Mouse (Mus musculus) common myeloid progenitor, adult 5-6 weeks (primary cell): ENCODE measurements at regions not wholly inside any gene's neighbourhood (a gene's known extent, or its start where the extent isn't known, plus 50 kb on each side); places are given as distances from the start of the nearest gene placed in this dataset.

ENCODE experiments used
- ATAC-seq: replicated peaks from 2 replicates; pipeline ENCODE4 v1.8.0; 2016; ENCODE audit warnings: low read depth, mild to moderate bottlenecking, moderate TSS enrichment, inconsistent platforms; ENCODE audit not compliant: poor library complexity, severe bottlenecking

DNA sequence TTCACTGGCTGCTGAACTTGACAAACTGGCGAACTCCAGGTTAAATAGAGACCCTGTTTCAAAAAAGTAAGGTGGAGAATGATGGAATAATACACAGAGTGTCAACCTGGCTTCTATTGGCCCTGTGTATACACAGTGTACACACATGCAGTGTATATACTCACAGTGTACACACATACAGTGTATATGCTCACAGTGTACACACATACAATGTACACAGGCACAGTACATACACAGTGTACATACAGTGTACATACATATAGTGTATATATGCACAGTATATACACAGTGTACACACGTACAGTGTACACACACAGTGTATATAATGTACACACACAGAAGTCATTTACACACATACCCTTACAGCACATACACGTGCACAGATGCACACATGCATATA, 52.4 kb upstream of the Aldh1b1 start:
- no peak for ATAC-seq

DNA sequence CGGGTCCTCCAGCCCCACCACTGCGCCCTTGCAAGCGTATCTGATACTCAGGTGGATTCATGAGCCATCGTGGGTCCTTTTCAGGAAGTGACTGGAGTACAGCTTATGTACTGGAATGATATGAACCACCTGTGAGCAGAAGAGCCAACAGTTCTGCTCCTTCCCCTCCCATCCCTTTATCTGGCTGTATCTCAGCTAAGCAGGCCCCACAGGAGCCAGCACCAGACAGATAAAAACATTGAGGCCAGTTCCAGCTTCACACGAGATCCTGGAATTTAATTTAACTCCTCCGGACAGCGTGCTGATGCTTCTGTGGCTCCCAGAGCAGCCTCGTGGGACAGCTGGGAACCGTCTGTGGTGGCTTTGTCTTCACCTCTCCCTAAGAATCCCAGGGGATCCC, 53.1 kb upstream of the Aldh1b1 start:
- no peak for ATAC-seq

DNA sequence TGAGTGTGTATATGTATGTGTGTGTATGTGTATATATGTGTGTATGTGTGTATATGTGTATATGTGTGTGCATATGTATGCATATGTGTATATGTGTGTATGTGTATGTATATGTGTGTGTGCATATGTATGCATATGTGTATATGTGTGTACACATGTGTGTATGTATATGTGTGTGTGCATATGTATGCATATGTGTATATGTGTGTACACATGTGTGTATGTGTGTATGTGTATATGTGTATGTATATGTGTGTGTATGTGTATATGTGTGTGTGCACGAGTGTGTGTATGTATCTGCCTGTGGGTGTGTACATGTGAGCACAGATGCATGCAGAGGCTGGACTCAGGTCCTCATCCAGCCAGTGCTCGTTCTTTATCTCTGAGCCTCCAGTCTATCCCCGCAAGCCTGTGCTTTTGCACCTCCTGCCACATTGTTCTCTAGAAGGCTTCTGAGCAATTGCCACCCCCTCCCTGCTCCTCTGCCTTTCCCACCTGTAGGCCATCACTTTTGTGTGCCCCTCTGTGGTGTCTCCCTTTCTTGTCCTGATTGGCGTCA, 53.9 kb upstream of the Aldh1b1 start:
- no peak for ATAC-seq

DNA sequence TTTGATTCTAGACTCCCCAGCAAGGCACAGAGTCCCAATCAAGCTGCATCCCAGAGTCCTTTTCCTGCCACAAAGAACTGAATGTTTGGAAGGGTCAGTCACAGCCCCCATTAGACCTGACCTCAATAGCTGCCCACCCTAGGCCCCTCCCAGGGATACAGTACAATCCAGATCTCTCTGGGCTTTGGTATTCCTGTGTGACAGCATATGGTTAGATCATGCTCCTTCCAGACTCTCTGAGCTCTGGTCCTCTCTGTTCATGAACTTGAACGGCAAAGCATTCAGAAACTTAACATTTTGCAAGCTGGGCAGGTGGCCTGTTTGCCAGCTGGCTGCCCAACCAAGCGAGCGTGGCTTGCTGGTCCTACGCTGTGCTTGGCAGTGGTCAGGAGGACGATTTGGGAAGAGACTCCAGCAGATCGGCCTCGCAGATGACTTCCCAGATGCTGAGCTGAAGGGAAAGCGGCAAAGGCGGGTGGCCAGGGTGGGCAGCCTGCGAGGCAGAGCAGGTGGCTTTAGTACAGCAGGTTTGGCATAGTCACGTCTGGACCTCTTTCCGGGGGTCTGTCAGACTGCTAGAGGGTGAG, 58.0 kb upstream of the Aldh1b1 start:
- no peak for ATAC-seq

DNA sequence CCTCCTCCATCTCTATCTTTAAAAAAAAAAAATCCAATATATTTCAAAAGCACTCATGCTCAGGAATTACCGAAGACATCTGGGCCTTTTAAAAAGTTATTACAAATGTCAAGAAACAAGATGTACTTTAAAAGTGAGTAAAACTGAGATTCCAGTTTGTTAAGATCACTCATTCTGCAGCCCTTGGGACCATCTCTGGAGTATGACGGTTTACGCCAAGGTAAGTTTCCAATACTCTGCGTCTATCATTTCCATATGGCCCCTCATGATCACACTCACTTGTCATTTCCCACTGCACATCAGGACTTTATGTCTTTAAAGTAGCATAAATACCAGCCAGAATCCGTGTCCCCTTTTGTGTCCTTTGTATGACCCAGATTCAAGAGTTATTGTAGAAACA, 58.5 kb upstream of the Aldh1b1 start:
- no peak for ATAC-seq

DNA sequence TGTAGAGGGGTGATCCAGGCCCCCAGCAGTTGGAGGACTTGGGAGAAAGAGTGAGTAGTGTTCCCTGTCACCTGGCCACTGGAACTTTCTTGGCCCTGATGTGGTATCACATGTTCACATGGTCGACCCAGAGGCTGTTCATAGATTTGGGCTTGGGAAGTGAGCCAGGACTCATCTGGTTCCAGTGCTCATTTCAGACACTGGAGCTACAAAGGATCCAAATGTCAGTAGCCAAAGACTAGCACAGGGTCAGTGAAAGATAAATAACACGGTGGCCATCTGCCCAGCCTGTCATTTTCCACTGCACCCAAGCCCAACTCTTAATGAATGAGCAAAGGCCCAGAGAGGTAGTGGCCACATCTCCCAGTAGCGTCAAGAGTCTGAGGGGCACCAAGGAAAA, 59.1 kb upstream of the Aldh1b1 start:
- ATAC-seq = no peak

DNA sequence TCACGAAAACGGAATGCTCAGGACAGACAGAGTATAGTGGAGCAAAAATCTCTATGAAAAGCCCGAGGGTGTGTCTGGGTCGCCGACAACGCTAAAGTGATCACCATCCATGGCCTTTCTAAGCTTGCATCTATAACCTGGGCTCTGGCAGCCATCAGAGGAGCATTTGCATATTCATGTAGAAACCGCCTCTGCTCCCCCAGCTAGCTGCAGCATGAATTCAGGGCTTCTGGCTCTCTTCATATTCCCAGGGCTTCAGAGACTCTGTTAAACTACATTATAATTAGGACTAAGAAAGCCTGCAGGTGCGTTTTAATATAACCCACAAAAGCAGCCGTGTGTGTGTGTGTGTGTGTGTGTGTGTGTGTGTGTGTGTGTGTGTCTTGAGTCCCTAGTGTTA, 59.7 kb upstream of the Aldh1b1 start:
- no peak for ATAC-seq

DNA sequence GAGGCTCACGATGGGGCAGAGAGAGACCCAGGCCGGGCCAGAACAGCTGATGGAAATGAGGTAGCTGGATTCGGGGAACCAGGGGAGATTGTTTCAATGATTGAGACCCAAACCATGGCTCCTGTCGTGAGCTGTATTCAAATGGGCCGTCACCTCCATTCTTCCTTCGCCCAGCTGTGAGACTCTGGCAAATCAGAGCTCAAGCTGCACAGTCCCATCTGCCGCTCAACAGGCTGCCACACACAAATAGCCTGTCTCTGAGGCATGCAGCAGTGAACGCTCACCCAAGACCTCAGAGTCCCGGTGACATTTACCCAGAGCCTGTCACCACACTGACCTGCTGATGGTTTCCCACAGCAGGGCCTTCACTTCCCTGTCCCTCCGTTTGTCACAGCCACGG, 60.1 kb upstream of the Aldh1b1 start:
- no peak for ATAC-seq

DNA sequence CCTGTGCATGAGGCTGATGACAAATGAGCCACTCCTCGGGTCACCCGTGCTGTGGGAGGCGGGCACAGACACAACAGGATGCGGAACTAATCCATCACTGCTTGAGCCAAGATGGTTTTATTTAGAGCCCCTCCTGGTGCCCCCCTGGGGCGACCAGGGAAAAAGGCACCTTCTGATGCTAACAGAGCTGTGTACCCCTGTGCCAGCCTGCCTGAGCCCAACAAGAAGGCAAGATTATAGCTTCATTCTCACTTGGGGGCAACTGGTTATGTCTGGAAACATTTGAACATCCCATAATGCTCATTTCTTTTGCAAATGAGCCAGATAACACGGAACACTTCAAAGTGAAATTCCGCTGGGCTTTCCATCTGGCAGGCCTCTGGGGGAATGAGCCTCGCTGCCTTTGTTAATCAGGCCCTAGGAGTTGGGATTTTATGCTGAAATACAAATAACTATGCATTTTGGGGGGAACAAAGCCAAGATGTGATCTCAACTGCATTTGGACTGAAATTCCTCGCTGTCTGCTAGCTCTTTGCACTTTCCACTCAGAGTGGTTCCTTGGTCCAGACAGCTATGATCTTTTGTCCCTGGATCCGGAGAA, 62.5 kb upstream of the Aldh1b1 start:
- ATAC-seq = no peak

DNA sequence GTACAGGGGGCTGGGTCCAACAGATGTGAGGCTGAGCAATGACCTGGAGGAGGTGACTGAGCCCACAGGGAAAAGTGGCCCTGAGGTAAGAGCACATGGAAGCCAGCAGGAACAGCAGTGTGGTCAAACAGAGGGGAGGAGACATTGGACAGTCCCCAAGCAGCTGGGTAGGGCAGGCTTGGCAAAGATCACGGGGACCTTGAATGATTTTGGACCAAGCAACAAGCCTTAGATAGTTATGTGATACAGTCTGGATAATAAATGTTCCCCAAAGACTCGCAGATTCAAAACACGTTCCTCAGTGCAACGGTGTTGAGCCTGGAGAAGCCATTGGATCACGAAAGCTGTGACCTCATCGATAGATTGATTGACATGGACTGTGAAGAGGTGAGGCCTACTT, 64.8 kb upstream of the Aldh1b1 start:
- ATAC-seq = no peak

DNA sequence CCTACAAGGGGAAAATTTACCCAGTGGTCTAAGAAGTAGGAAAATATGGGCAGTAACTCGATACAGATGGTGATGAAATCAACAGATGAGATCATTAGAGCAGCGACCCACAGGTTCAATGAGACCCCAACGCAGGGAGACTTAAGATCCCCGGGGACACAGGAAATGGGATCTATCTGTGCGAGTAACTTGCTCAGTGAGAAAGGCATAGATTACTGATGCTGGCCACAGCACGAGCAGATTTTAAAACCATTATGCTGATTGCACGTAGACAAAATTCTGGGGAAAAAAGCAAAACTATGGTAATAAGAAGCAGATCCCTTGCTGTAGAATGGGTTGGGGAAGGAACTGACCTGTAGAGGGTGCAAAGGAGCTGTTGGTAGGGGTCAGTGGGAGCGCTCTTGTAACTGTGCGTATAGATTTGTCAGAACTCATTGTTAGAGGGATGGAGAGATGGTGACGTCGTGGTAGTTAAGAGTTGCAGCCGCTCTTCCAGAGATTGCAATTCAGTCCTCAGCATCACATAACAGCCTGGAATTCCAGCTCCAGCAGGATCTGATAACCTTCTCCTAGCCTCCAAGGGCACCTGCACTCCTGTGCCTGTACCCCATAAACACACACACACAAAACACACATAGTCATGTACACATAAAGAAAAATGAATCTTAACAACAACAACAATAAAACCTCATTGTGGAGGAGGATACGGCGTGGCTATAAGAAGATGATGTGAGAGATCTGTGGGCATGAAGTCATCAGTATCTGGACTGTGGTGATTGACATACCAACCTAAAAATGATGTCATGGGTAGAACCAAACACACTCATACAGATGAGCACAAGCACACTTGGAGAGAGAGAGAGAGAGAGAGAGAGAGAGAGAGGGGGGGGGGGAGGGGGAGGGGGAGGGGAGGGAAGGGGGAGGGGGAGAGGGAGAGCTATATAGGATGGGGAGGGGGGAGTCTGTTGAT, 67.7 kb upstream of the Aldh1b1 start:
- peak; percentile 77; the same call in 1 of the 2 replicates for ATAC-seq

DNA sequence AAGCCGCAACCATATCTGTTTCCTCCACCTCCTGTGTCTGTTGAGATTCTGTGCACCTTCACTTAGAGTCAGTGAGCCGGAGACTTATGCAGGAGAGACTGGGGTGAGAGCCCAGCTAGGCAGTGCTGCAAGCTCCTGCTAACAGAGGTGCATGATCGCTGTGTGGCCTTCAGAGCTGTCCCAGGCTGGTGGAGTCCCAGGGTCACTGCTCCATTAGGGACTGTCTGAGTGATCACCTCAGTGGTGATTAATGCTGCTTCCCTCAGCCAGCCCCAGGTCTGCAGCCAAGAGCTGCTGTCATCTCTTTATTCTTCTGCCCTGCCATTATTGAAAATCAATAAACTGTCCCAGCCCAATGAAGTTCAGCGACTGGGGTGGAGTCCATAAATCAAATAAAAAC, 69.0 kb upstream of the Aldh1b1 start:
- ATAC-seq = no peak

DNA sequence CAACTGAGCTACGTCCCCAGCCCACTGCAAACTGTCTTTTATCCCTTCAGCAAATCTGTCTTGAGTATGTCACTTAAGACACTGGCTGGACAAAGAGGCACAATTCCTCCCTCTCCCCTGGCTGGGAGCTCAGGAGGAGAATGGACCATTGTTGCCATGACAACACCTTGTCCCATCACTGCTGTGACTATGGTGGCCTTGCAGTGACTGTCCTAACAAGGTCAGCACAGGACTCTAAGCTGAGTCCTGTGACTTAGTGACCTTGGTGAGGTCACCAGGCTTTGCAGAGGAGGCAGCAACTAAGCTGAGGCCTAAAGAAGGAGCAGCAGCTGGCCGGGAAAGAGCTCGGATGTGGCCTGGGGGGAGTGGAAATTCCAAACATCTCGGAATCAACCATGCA, 70.0 kb upstream of the Aldh1b1 start:
- ATAC-seq = no peak

DNA sequence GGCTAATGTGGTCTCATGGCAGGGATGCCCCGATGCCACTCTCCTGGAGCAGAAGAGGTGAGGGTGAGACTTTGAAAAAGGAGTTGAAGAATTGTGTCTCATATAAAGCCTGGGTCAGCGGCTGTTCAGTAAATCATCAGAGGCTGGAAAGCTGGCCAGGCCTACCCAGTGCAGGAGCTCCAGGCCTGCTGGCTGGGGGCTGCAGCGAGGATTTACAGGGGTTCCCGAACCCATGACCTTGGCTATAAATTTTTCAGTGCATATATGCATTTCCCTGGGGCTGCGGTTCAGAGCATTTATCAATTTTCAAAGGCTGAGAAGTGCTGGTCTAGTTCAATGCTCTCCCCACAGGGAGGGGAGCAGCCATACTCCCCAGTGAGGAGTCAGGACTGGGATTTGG, 70.9 kb upstream of the Aldh1b1 start:
- no peak for ATAC-seq

DNA sequence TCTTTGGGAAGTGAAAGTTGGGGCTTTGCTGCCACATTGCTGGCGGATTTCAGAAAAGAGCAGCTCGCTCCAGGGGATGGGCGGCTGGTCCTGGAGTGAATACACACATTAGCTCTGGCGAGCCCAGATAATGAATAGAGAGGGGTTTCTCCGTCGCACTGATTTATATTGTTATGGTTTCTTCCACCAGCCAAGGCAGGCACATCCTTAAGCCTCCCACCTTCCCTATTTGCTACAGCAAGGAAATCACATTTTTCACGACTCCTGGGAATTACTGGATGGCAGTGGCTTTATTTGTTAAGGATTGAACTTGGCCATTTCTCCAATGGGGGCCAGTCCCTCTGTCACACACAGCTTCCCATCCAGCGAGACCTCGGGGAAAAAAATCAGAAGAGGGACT, 71.3 kb upstream of the Aldh1b1 start:
- ATAC-seq = no peak

DNA sequence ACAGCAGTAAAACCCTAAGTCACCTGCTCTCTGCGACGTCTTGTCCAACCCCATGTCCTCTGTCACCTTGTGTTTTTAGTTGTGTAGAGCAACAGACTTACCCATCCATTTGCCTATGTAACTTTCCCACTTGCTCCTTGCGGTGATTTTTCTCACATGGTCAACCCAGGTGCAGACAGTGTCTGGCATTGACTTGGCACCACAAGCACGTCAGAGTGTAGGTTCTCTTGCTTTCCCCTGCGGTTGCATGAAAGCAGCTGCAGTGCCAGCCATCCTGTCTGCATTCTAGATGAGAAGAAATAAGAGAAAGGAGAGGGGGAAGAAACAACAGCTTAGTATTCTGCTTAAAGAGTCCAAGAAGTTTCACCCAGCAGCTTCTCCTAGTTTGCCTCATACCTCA, 72.0 kb upstream of the Aldh1b1 start:
- no peak for ATAC-seq

DNA sequence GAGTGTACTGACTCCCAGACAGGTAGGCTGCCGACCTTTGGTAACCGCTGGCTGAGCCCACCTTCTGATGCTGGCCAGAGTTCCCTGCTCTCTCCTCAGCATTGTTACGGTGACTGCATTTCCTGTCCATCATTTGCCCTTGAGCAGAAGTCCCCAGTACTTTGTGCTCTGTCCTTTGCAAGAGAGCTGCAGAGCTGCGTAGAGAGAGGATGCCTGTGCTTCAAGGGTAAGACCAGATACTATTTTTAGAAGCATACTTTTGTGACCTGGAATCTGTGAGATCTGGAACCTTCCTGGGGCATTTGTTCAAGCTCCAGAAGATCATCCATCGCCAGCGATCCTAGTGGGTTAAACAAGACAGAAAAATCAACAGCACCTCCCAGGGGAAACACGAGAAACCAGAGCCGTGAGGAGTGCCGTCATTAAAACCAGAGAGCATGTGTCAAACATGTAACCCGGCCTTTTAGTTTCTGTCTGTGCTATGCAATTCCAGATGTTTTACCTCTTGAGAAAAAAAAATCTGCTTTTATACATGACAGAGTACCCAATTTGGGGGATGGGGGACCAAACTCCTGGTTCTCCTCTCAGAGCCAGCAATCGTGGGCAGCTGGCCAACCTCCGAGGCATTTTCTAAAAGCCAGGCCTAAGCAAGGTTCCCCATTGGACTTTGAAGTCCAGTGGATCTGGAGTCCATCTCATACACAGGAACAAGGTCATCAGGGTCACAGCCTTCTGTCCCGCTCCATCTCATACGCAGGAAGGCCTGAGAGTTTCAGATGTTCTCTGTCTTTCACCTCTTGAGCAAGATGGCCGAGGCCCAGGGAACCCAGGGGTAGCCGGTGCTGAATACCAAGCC, 73.5 kb upstream of the Aldh1b1 start:
- ATAC-seq = no peak

DNA sequence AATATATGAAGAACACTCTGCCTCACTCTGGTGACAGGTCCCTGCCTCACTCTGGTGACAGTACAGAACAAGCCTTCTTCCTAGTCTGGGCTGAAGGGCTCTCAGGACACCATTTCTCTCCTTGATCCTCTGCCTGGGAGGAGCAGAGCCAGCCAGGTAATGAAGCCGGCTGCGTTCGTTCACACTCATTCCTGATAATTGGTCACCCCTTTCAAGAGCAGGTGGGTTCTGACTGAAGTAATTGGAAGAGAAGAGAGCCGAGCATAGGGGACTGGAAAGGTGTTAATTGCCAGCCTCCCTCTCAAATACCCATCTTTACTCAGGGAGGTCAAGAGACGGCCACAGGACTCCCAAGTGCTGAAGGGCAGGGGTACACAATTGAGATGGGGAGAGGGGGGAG, 78.5 kb upstream of the Aldh1b1 start:
- ATAC-seq = no peak

DNA sequence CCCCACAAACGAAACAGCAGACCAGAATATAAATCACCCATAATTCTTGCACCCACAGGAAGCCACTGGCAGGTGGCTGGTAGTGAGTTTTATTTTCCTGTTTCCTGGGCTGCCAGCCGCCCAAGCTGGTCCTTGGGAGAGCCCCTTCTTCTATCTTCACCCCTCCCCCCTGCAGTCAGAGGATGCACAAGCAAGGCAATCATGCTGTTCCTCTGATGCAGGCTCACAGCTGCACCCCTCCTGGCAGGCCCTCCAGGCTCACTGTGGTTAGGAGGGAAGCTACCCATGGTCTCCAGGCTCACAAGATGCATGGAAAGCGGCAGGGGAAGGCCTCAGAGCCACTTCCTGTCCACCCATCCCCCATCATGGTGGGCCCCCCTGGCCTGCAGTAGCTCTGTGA, 79.3 kb upstream of the Aldh1b1 start:
- ATAC-seq = peak; percentile 90

DNA sequence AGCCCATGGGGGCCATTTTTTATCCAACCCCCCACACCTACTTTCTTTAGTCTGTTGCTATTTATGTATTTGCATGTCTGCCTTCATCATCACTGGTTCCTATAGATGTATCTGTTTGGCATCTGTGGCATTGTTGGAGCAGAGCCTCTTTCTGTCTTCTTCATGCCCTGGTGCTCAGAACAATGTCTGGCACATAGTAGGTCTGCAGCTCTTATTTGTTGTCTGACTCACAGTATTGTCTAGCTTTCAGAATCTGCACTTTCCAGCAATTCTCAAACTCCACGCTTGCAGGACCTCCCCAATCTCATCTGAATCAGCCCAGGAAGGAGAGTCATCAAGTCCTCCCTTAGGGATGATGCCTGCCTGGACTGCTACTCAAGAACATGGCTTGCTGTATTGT, 82.9 kb upstream of the Aldh1b1 start:
- ATAC-seq = no peak
